In genomic region chr8:69790364-69790763, GRCm38 (mm10) we compare ENCODE assay signal across 8 mouse cellular contexts. TPM values are rescaled to one million over a fixed set of nuclear protein-coding genes. Genes with fewer than 3 reads are reported as not detected.
DNase-seq lines count a peak whose midpoint lies in the region; ATAC-seq and TF ChIP-seq lines count a peak whose summit lies in the region.

No protein-coding gene starts in this region.

- peak overlapping the region; percentile 80 for H3K4me2 ChIP-seq in intestine, embryonic 14.5 days (ENCODE audit: low read length)
- peak overlapping the region; percentile 92 for H3K4me2 ChIP-seq in midbrain, postnatal 0 days (ENCODE audit: low read depth, low read length, poor library complexity, severe bottlenecking)

- 29% methylated on average over 11 of the region's 11 CpGs for WGBS in heart, embryonic 10.5 days
- 26% methylated on average over 11 of the region's 11 CpGs for WGBS in intestine, embryonic 14.5 days
- WGBS in midbrain, postnatal 0 days = 26% methylated on average over 11 of the region's 11 CpGs

- H3K4me1 ChIP-seq in heart, embryonic 10.5 days = peaks cover 13% of the 10 kb centered on the region
- H3K4me1 ChIP-seq in intestine, embryonic 14.5 days (replicated peaks; ENCODE audit: control insufficient read depth, insufficient read depth, low read length) = peaks cover 12% of the 10 kb centered on the region
- peaks cover 4% of the 10 kb centered on the region; the same call in 1 of the 2 replicates for H3K4me1 ChIP-seq in midbrain, postnatal 0 days (ENCODE audit: insufficient read depth, low read length)

- peak overlapping the region; percentile 96 for H3K9ac ChIP-seq in intestine, embryonic 14.5 days (ENCODE audit: low read length)
- H3K9ac ChIP-seq in midbrain, postnatal 0 days (replicated peaks; ENCODE audit: low read length, poor library complexity, severe bottlenecking) = peak overlapping the region; percentile 94

- H3K27me3 ChIP-seq in heart, embryonic 10.5 days (ENCODE audit: insufficient read depth, poor library complexity, severe bottlenecking) = no peaks in the 10 kb centered on the region
- no peaks in the 10 kb centered on the region for H3K27me3 ChIP-seq in intestine, embryonic 14.5 days (replicated peaks; ENCODE audit: control insufficient read depth, insufficient read depth, low read length)
- no peaks in the 10 kb centered on the region for H3K27me3 ChIP-seq in midbrain, postnatal 0 days (ENCODE audit: insufficient read depth, low read length)

- no peak for TF ChIP-seq CTCF in midbrain, postnatal 0 days (IDR thresholded peaks at IDR 0.05)

- peaks cover 22% of the 10 kb centered on the region for H3K36me3 ChIP-seq in heart, embryonic 10.5 days
- H3K36me3 ChIP-seq in intestine, embryonic 14.5 days (ENCODE audit: control insufficient read depth, insufficient read depth, low read length) = peaks cover 25% of the 10 kb centered on the region
- H3K36me3 ChIP-seq in midbrain, postnatal 0 days (ENCODE audit: insufficient read depth, low read length) = 0 out of 2 replicates have a peak, but pooled peaks cover 13% of the 10 kb centered on the region

- intact Hi-C loops in left cerebral cortex, postnatal 4 days (cut with DNase I) = no loop called here

- DNase-seq in heart, embryonic 10.5 days (ENCODE audit: low spot score) = no peak
- no peak for DNase-seq in heart, adult 8-10 months (ENCODE audit: low spot score)
- DNase-seq in urinary bladder, postnatal 14 days (ENCODE audit: low spot score) = peak; percentile 2
- no peak for DNase-seq in urinary bladder, postnatal 10 days (ENCODE audit: low spot score)
- no peak for DNase-seq in intestine, embryonic 14.5 days (ENCODE audit: low spot score)
- no peak for DNase-seq in midbrain, postnatal 0 days (ENCODE audit: low spot score)
- DNase-seq in left cerebral cortex, postnatal 4 days = no peak
- no peak for DNase-seq in urinary bladder, postnatal 36 days (ENCODE audit: low spot score in 2 of 2)

- peak overlapping the region; percentile 97 for H3K4me3 ChIP-seq in heart, embryonic 10.5 days
- peak overlapping the region; percentile 100 for H3K4me3 ChIP-seq in intestine, embryonic 14.5 days (ENCODE audit: low read depth, low read length)
- peak overlapping the region; percentile 100 for H3K4me3 ChIP-seq in midbrain, postnatal 0 days (ENCODE audit: low read depth, low read length)

- H3K9me3 ChIP-seq in heart, embryonic 10.5 days = no peaks in the 10 kb centered on the region
- H3K9me3 ChIP-seq in intestine, embryonic 14.5 days (ENCODE audit: control insufficient read depth, low read length) = no peaks in the 10 kb centered on the region
- H3K9me3 ChIP-seq in midbrain, postnatal 0 days (ENCODE audit: low read length) = no peaks in the 10 kb centered on the region

- peak overlapping the region; percentile 96 for H3K27ac ChIP-seq in heart, embryonic 10.5 days
- H3K27ac ChIP-seq in intestine, embryonic 14.5 days (ENCODE audit: low read depth) = peak overlapping the region; percentile 79; the same call in 1 of the 2 replicates
- peak overlapping the region; percentile 77; the same call in 1 of the 2 replicates for H3K27ac ChIP-seq in midbrain, postnatal 0 days (ENCODE audit: low read depth, low read length)

- peak; percentile 24 for ATAC-seq in intestine, embryonic 14.5 days (replicated peaks; ENCODE audit: low FRiP score, low TSS enrichment, low read depth)
- ATAC-seq in midbrain, postnatal 0 days (ENCODE audit: low FRiP score) = peak; percentile 8; the same call in 1 of the 2 replicates

RNA-seq across cellular contexts. Expression of gene Atp13a1, which starts 0.6 kb away (rescaled TPM):
- 43.2 and 48.3 TPM in 2 replicates for polyA plus RNA-seq in heart, embryonic 10.5 days (2016; fragmentation: Nextera tagmentation; extraction: Ambion mirVana)
- total RNA-seq in heart, adult 8-10 months (2022) = 10 to 100 TPM; 12.5 to 13.6 (median 13.4) TPM
- 52.6 and 55.9 TPM in 2 replicates for polyA plus RNA-seq in intestine, embryonic 14.5 days (2014; fragmentation: Nextera tagmentation; extraction: Ambion mirVana)
- 77.7 and 92.7 TPM in 2 replicates for total RNA-seq in midbrain, postnatal 0 days (2014; rRNA removed)
- polyA plus RNA-seq in midbrain, postnatal 0 days (2015; fragmentation: Nextera tagmentation; extraction: Ambion mirVana) = 44.6 and 46.4 TPM in 2 replicates
- 10 to 100 TPM; 51.9 to 52.3 TPM for total RNA-seq in left cerebral cortex, postnatal 4 days (2021)

RNA-seq across cellular contexts. Expression of gene Zfp866, which starts 0.6 kb away (rescaled TPM):
- 20.4 and 26.4 TPM in 2 replicates for polyA plus RNA-seq in heart, embryonic 10.5 days (2016; fragmentation: Nextera tagmentation; extraction: Ambion mirVana)
- 10 to 100 TPM; 13.7 to 15.6 (median 15.0) TPM for total RNA-seq in heart, adult 8-10 months (2022)
- 27.4 and 27.5 TPM in 2 replicates for polyA plus RNA-seq in intestine, embryonic 14.5 days (2014; fragmentation: Nextera tagmentation; extraction: Ambion mirVana)
- 44.7 and 53.4 TPM in 2 replicates for total RNA-seq in midbrain, postnatal 0 days (2014; rRNA removed)
- polyA plus RNA-seq in midbrain, postnatal 0 days (2015; fragmentation: Nextera tagmentation; extraction: Ambion mirVana) = 19.2 and 20.0 TPM in 2 replicates
- 10 to 100 TPM; 41.5 to 41.7 TPM for total RNA-seq in left cerebral cortex, postnatal 4 days (2021)

RNA-seq across cellular contexts. Expression of gene Gm20422, which starts 15.7 kb away (rescaled TPM):
- 0.44 and 0.65 TPM in 2 replicates for polyA plus RNA-seq in heart, embryonic 10.5 days (2016; fragmentation: Nextera tagmentation; extraction: Ambion mirVana)
- 1 to 10 TPM in 2 of 4 experiments, under 1 TPM in 1, not detected in 1; 0.57 to 1.9 (median 1.1) TPM for total RNA-seq in heart, adult 8-10 months (2022)
- 0.73 and 1.3 TPM in 2 replicates for polyA plus RNA-seq in intestine, embryonic 14.5 days (2014; fragmentation: Nextera tagmentation; extraction: Ambion mirVana)
- 1.5 and 2.4 TPM in 2 replicates for total RNA-seq in midbrain, postnatal 0 days (2014; rRNA removed)
- polyA plus RNA-seq in midbrain, postnatal 0 days (2015; fragmentation: Nextera tagmentation; extraction: Ambion mirVana) = not detected in 2 replicates
- 1 to 10 TPM in 1 of 2 experiments, under 1 TPM in 1; 0.70 to 1.6 TPM for total RNA-seq in left cerebral cortex, postnatal 4 days (2021)

RNA-seq across cellular contexts. Expression of gene Gmip, which starts 18.1 kb away (rescaled TPM):
- 10.3 and 10.7 TPM in 2 replicates for polyA plus RNA-seq in heart, embryonic 10.5 days (2016; fragmentation: Nextera tagmentation; extraction: Ambion mirVana)
- total RNA-seq in heart, adult 8-10 months (2022) = 1 to 10 TPM; 4.1 to 6.9 (median 4.8) TPM
- 10.4 and 12.3 TPM in 2 replicates for polyA plus RNA-seq in intestine, embryonic 14.5 days (2014; fragmentation: Nextera tagmentation; extraction: Ambion mirVana)
- total RNA-seq in midbrain, postnatal 0 days (2014; rRNA removed) = 53.9 and 71.2 TPM in 2 replicates
- polyA plus RNA-seq in midbrain, postnatal 0 days (2015; fragmentation: Nextera tagmentation; extraction: Ambion mirVana) = 33.7 and 37.6 TPM in 2 replicates
- 10 to 100 TPM; 89.6 to 94.1 TPM for total RNA-seq in left cerebral cortex, postnatal 4 days (2021)

RNA-seq across cellular contexts. Expression of gene Lpar2, which starts 31.9 kb away (rescaled TPM):
- 0.32 and 0.73 TPM in 2 replicates for polyA plus RNA-seq in heart, embryonic 10.5 days (2016; fragmentation: Nextera tagmentation; extraction: Ambion mirVana)
- total RNA-seq in heart, adult 8-10 months (2022) = under 1 TPM in 3 of 4 experiments, not detected in 1; 0.22 to 0.31 (median 0.26) TPM
- 1.0 and 1.2 TPM in 2 replicates for polyA plus RNA-seq in intestine, embryonic 14.5 days (2014; fragmentation: Nextera tagmentation; extraction: Ambion mirVana)
- 5.4 and 7.7 TPM in 2 replicates for total RNA-seq in midbrain, postnatal 0 days (2014; rRNA removed)
- 0.44 and 0.63 TPM in 2 replicates for polyA plus RNA-seq in midbrain, postnatal 0 days (2015; fragmentation: Nextera tagmentation; extraction: Ambion mirVana)
- 1 to 10 TPM; 7.2 to 7.7 TPM for total RNA-seq in left cerebral cortex, postnatal 4 days (2021)
